Mouse (Mus musculus): ENCODE measurements around the gene Psors1c2. TPM values are rescaled to one million over a fixed set of nuclear protein-coding genes. Genes with fewer than 3 reads are reported as not detected.
"Not testable (repeated sequence)": the region's sequence is repeated elsewhere in the genome, so short reads cannot be mapped to it uniquely, and the experiment has no call there.

Psors1c2 gene
- under 1 TPM in 1 of 2 experiments, not detected in 1; 0.87 TPM for total RNA-seq (2021)
- long read RNA-seq, experiment 1: 0 reads
- long read RNA-seq, experiment 2: 0 reads

DNA sequence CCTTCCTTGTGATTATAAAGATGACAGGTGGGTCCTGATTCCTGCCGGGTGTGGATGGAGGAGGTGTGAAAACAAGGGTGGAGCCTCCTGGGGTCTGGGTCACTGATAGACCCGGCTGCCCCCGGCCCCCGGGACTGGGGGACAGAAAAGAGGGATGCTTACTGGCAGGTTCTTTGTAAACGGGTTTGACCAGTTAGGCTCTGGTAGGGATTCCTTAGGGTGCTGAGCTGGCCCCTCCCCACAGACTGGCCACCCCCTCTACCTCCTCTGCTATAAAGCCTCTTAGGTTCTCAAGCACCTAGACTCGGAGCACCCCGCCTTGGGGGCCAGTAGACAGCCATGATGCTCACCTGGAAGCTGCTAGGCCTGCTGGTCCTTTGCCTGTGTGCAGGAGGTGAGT lies at the start of gene Psors1c2:
Psors1c2 (plus strand) TSS at position 301 of the 400 bp plus-strand sequence.
- no peak for DNase-seq (ENCODE audit: low spot score in 2 of 2)

DNA sequence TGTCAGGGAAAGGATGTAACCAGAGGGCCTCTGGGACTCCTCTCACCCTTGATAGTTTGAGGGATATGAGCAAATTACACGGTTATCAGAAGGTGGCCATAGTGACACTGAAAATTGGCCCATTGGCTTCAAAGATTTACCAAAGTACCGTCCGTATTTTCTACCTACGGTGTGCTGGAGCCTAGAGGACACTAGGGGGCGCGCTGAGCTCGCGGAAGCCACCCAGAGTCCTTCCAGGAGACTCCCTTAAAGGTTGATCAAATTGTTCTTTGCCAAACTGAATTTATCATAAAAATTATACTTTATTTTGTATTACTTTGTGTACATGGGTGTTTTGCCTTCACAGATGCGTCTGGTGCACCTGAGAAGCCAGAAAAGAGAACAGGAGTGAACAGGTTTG lies 48.9 kb upstream of the Psors1c2 start:
- DNase-seq (ENCODE audit: low spot score in 2 of 2): peak; percentile 13 to 26

DNA sequence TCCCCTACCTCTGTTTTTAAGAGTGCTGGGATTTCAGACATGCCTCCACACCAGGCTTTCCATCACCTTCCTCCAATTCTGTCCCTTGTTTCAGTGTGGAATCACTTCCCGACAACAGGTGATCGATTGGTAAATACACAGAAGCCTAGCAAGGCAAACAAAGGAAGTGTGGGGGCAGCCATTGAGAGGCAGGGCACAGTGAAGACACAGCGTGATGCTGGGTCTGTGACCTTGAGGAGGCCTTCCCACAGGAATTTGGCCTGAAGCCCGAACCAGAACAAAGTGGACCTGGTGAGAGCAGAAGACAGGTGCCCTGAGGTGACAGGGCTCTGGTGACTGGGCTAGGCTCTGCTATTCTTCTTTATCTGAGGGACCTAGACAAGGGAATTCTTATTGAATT lies 47.3 kb upstream of the Psors1c2 start:
- DNase-seq (ENCODE audit: low spot score in 2 of 2): no peak

DNA sequence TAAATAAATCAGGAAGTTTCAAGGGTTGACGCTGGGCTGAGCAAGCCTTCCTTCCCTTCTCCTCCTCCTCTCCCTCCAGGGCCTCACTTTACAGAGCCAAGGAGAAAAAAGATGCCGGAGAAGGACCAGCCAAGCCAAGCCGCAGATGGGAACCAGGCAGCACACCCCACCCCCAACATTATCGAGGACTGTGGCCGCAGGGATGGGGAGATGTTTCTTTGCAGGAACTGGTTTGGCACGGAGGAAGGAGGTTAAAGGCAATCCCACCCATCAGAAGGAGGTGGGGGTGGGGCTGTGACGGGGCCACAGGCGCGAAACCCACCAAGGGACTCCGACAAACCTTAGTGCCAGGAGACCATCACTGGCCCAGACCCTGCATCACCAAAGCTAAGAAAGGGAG lies 46.3 kb upstream of the Psors1c2 start:
- DNase-seq (ENCODE audit: low spot score in 2 of 2): no peak

DNA sequence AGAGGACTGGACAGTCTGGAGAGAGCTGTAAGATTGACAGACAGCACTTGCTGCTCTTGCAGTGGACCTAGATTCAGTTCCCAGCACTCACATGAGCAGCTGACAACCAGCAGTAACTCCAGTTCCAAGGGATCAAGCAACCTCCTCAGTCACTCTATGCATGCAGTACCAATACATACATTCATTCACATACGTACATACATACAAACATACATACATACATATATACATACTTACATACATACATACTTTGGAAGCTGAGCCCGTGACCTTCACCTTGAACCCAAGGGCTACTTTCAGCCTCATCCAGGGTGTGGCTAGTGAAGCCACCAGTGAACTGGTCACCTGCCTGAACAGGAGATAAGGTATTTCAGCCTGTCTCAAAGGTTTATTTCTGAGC lies 45.0 kb upstream of the Psors1c2 start:
- no peak for DNase-seq (ENCODE audit: low spot score in 2 of 2)

DNA sequence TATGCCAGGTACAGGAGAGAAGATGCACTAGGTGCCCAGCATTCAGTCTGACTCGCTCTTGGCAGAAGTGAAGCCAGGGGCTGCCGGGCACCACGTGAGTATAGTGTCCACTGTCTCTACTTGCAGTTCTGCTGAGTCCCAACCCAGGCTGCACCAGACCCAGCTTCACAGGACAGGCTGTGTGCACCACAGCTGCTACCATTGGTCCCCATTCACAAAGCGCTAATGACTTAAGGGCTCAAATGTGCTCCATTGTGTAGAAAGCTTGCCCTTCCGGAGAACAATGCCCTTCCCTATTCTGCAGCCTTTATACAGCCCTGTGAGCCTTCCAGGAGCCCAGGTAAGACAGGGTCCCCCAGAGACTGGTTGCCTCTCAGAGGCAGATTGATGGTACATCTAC lies 42.7 kb upstream of the Psors1c2 start:
- no peak for DNase-seq (ENCODE audit: low spot score in 2 of 2)

DNA sequence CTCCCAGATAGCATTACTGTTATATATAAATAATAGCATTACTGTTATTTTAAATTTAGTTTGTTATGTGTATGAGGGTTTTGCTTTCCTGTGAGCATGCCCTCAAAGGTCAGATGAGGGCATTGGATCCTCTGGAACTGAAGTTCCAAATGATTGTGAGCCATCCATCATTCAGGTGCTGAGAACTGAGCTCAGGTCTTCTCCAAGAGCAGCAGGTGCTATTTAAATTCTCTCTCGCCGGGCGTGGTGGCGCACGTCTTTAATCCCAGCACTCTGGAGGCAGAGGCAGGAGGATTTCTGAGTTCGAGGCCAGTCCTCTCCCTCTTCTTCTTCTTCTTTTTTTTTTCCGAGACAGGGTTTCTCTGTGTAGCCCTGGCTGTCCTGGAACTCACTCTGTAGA lies 35.9 kb upstream of the Psors1c2 start:
- no peak for DNase-seq (ENCODE audit: low spot score in 2 of 2)

DNA sequence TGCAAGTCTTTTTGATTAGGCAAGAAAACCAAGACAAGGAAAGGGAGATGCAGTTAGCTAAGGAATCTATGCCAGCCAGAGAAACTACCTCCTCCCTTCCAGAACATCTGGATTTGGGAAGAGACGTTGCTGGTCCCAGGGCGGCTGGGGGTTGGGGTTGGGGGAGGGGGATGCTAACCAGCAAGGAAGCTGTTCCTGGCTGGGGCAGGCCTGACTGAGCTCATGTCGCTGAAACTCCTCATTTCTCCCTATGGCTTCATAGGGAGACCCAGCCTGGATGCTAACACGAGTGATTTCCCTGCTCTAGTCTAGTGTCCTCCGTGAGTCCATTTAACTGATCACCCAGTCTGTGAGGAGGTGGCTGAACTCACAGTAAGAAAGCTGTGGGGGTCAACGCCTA lies 30.8 kb upstream of the Psors1c2 start:
- no peak for DNase-seq (ENCODE audit: low spot score in 2 of 2)

DNA sequence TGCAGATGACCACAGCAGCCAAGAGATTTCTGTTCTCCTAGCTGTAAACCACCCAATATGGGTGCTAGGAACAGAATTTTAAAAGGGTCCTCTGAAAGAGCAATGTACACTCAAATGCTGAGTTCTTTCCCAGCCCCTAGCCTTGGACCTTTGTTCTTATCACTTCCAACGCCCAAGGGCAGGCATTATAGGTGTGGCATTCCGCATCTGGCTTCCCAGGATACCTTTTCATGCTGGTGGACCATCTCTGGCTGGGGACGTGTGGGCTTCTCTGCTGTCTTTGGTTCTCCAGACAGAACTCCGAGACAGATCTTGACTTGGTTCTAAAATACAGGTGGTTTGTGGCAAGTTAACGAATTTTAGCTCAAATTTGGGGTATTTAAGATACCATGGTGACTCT lies 30.2 kb upstream of the Psors1c2 start:
- no peak for DNase-seq (ENCODE audit: low spot score in 2 of 2)

DNA sequence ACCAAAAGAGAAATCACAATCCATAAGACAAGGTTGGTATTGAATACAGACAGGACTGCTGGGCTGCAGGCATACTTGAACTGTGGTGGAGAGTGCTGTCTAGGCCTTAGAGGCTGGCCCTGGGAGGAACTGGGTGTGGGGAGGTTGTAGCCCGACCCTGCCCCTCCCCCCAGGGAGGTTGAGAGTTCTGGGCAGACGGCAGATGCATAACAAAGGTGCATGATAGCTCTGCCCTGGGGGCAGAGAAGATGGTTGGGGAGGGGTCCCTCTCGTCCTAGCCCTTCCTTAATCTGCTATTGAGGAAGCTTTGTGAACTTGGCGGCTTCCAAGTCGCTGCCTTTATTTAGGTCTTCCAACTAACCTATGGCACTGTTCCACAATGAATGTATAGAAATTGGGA lies 29.2 kb upstream of the Psors1c2 start:
- DNase-seq (ENCODE audit: low spot score in 2 of 2): no peak

DNA sequence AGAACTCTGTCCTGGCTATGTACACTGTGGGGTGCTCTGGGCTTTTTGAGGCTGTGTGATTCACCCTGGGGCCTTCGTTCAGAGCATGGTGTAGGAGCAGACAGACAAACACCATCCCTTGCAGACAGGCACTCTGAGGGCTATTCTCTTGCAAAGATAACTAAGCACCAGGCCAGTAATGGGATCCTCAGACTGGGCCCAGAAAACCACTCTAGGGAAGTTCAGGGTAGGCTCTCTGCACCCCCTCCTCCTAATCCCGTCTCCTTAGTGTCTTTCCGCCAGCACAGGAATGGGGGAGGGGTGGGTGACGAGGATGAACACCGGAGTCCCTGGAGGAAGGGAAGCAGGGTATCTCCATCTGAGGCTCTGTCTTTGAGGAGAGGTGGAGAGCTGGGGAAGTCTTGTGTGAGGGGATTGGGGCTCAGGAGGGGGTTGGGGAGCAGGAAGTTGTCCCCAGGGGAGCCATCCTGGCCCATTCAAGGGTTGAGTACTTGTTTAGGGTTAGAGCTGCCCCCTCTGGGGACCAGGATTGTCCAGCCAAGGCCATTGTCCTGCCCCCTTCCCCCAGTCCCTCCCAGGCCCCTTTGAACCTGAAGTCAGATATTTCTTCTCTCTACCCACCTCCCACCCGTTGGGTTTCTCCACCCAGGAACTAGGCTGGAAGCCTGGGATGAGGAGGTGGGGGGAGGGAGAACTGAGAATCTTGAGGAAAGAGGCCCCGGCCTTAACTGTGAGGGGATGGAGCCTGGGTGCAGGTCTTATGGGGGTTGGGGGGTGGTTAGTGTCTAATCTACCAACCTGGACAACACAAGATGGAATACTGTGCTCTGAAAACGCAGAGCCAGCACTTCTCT lies 28.1 kb upstream of the Psors1c2 start:
- no peak for DNase-seq (ENCODE audit: low spot score in 2 of 2)

DNA sequence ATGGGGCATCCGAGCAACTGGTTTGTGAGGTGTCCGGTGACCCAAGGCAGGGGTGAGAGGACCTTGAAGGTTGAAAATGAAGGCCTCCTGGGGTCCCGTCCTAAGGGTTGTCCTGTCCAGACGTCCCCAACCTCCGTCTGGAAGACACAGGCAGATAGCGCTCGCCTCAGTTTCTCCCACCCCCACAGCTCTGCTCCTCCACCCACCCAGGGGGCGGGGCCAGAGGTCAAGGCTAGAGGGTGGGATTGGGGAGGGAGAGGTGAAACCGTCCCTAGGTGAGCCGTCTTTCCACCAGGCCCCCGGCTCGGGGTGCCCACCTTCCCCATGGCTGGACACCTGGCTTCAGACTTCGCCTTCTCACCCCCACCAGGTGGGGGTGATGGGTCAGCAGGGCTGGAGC lies 27.2 kb upstream of the Psors1c2 start, which contains the start of gene Pou5f1:
Pou5f1 (plus strand) TSS at position 243 of the 400 bp plus-strand sequence.
- no peak for DNase-seq (ENCODE audit: low spot score in 2 of 2)

DNA sequence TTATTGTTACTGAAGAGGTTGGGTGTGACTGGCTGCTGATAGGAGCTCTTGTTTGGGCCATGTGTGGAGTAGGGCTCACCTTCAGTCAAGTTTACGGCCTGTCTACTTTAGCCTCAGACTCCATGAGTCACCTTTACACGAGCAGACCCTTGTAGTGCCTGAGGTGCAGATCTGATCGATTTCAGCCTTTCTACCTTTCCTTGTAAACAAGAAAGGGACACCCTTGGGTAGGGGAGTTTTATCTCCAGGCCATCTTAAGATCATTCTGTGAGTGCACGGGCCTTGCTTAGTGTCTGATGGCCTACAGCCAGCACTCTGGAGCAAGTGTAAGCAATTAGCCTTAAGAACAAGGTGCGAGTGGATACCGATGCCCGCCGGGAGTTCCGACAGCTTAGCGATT lies 26.1 kb upstream of the Psors1c2 start:
- DNase-seq (ENCODE audit: low spot score in 2 of 2): no peak

DNA sequence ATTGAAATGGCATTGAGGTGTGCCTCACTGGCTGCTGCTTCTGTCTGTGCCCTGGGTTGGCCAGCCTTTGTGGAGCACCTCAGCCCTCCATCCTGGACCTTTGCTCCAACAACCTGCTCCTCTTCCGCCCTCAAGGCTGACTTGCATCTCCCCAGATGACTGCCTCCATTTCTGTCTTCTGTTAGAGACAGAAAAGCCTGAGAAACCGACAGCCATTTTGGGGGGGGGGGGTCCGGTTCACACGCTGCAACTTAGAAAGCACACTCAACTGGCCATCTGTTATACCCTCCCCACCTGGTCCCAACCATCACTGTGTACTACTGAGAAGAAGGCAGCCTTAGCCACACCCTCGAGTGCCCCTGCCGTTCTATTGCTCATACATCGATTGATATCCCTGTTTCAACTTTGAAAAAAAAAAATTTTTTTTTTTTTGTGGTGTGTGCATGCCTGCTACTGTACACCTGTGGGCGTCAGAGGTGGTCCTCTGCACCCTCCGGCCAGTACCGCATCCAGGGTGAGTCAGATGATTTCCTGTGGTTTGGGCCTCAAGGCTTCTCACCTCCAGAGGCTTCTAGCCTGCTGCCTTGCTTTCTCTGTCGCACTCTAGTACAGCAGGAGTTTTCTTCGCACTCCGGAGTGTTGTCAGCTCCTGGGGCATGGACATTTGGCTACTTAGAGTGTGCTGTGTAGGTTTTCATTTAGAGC lies 25.3 kb upstream of the Psors1c2 start:
- no peak for DNase-seq (ENCODE audit: low spot score in 2 of 2)

DNA sequence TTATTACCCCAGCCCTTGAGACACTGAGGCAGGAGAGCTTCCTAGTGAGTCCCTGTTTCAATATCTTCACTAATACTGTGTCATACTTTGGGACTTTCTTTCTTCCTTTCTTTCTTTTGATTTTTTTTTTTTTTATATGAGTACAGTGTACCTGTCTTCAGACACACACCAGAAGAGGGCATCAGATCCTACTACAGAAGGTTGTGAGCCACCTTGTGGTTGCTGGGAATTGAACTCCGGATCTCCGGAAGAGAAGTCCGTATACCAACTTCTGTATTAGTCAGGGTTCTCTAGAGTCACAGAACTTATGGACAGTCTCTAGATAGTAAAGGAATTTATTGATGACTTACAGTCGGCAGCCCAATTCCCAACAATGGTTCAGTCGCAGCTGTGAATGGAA lies 24.7 kb upstream of the Psors1c2 start:
- DNase-seq (ENCODE audit: low spot score in 2 of 2): not testable (repeated sequence)

DNA sequence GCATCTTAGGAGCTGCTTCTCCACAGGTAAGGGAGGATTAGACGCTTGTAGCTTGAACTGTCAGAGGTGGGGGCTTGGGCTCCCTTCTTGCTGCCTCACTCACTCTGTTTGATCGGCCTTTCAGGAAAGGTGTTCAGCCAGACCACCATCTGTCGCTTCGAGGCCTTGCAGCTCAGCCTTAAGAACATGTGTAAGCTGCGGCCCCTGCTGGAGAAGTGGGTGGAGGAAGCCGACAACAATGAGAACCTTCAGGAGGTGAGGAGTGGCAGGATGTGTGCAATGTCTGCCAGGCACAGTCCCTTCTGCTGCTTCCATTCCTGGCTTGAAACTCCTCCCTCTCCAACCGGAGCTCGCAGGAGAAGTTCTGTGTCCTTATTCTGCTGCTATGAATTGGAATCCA lies 23.7 kb upstream of the Psors1c2 start:
- DNase-seq (ENCODE audit: low spot score in 2 of 2): no peak

DNA sequence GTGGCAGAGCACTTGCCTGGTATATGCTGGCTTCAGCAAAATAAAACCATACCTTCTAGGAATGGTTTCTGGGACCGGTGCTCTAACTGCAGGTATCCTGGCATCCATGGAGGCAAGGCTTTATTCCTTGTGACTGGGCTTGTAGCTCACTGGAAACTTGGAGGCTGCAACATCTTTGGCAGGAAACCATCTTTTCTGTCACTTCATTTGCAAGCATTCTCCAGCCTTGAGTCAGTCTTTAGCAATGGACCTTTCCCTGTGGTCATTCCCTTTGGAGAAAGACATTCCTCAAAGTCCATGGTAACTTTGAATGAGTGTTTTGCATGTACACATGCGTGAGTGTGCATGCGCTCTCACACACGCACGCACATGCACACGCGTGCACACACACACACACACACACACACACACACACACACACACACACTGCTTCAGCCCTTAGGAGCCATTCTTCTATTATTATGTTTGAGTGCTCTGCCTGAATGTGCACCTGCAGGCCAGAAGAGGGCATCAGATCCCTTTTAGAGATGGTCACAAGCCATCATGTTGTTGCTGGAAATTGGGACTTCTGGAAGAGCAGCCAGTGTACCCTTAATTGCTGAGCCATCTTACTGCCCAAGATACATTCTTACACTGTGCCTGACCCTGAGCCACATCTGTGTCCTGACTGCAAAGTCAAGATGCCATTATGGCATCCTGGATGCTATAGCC lies 19.9 kb upstream of the Psors1c2 start:
- no peak for DNase-seq (ENCODE audit: low spot score in 2 of 2)

DNA sequence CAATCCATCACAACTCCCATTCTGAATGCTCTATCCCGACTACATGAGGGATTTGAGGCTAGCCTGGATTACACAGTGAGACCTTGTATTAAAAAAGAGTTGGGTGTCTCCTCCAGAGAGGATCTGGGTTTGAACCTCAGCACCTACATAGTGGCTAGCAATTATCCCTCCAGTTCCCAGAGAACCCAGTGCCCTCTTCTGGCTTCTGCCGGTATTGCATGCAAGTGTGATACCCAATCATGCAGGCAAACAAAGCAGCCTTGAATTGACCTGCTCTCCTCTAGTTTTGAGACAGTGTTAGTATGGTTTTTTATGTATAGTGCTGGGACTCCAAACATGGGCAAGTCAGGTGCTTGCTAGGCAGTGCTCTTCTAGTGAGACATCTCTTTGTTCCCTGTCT lies 19.1 kb upstream of the Psors1c2 start:
- peak; percentile 33 to 45 for DNase-seq (ENCODE audit: low spot score in 2 of 2)

DNA sequence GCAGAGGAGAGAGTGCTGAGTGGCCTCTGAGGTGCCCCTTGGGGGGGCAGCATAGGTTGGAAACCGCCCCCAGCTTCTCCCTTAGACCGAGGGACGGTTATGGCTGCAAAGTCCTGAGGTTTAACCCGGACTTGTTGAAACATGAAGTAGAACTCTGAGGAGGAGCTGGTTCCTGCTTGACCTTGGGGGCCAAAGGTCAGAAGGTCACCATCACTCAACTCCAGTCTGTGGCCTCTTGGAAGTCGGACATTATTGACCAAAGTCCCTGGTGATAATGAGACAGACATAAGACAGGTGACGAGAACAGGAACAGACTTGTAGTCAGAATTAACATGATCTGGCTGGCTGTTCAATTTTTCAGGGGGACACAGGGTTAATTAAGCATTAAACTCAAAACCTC lies 18.2 kb upstream of the Psors1c2 start:
- DNase-seq (ENCODE audit: low spot score in 2 of 2): no peak

DNA sequence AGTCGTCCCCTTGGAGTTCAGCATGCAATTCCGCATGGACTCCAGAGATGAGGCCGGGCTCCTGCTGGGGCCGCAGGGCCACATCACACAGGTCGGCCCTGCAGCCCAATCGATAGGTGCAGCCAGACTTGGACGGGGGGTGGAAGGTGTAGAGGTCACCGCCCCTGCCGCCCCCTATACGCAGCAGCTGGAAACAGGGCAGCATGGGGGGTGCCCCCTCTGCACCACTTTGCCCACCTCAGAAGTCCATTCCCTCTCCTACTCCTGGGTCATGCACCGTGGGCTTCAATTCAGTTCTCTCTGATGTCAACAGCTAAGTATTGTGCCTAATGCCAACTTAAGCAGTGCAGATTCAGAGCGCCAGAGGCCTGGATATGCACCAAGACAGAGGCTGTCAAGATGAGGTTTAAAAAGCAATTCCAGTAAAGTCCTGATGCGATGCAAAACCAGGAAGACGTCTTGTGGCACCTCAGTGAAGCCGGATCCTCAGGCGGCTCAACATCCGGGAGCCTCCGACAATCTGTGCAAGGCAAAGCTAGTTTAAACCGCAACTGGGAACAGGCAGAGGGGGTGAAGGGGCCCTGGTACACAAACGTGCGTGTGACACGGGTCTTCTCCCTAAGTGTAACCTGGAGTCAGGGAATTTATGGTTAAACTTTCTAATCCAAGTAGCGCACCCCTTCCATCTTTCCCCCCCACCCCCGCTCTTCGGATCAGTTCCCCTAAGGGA lies 16.9 kb upstream of the Psors1c2 start:
- no peak for DNase-seq (ENCODE audit: low spot score in 2 of 2)

Data from adrenal gland, postnatal 4 days (tissue).